Mouse (Mus musculus) testis, adult 2 months (tissue): ENCODE measurements at regions not wholly inside any gene's neighbourhood (a gene's known extent, or its start where the extent isn't known, plus 50 kb on each side); places are given as distances from the start of the nearest gene placed in this dataset.

Source experiments
- CTCF ChIP-seq: fragments of 200-500 bp; IDR thresholded peaks from 2 replicates; pipeline ENCODE4 v1.5.1; 2012; ENCODE audit warnings: low read depth, mild to moderate bottlenecking, inconsistent platforms, low read length, moderate library complexity; ENCODE audit not compliant: control insufficient read depth, insufficient read depth, insufficient replicate concordance
- POLR2A ChIP-seq: fragments of 200-500 bp; IDR thresholded peaks from 2 replicates; pipeline ENCODE4 v1.6.1; 2012; ENCODE audit warnings: low read depth, mild to moderate bottlenecking, inconsistent platforms, low read length, moderate library complexity; ENCODE audit not compliant: control insufficient read depth

DNA sequence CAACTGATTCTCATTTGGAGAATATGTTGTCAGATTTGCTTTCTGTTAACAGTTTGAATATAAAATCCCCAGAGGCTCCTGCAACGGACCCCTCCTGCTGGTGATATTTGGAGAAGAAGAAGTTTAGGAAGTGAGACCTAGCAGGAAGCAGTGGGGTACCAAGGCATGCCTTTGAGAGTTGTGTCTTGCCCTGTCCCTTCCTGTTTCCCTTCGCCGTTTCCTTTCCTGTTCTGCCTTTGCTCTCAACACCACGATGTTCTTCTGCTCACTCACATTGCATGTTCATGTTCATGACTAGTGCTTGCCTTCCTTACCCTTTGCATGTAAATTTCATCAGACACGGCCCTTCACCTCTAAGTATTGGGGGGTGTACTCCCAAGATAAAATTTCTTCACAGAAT lies 254.0 kb downstream of the Tle4 start:
- TF ChIP-seq CTCF: no peak
- TF ChIP-seq POLR2A: no peak
